In genomic region chr3:9137131-9137874, GRCm38 (mm10) we compare ENCODE assay signal across 14 mouse cellular contexts.
DNase-seq lines count a peak whose midpoint lies in the region; ATAC-seq lines count a peak whose summit lies in the region.
"Had no signal": no experiment of that assay in that cellular context is flagged by ENCODE, and none has a peak within 500 bp of the region (broad histone marks: within the 10 kb centered on the region; RNA-seq: fewer than 3 reads in every experiment).

No protein-coding gene starts in this region.

- peaks cover 3% of the 10 kb centered on the region; the same call in 1 of the 2 replicates for H3K4me1 ChIP-seq in forebrain, embryonic 12.5 days
- no peaks in the 10 kb centered on the region for H3K4me1 ChIP-seq in hindbrain, embryonic 14.5 days (replicated peaks; ENCODE audit: control insufficient read depth, insufficient read depth, low read length)
- H3K4me1 ChIP-seq: embryonic facial prominence, embryonic 13.5 days; liver, embryonic 15.5 days had no signal

- no peak overlapping the region for H3K27ac ChIP-seq in forebrain, embryonic 12.5 days
- no peak overlapping the region for H3K27ac ChIP-seq in hindbrain, embryonic 14.5 days
- H3K27ac ChIP-seq: embryonic facial prominence, embryonic 13.5 days; liver, embryonic 15.5 days had no signal

- H3K4me2 ChIP-seq in forebrain, embryonic 12.5 days: no peak overlapping the region
- H3K4me2 ChIP-seq in hindbrain, embryonic 14.5 days (replicated peaks): no peak overlapping the region
- H3K4me2 ChIP-seq: embryonic facial prominence, embryonic 13.5 days; liver, embryonic 15.5 days had no signal

- peak; percentile 17 for DNase-seq in layer of hippocampus, adult 11-12 months (ENCODE audit: low spot score)
- no peak for DNase-seq in layer of hippocampus, adult 9-10 months (ENCODE audit: low spot score)
- DNase-seq in hindbrain, embryonic 14.5 days (ENCODE audit: low spot score): peak; percentile 36
- DNase-seq in layer of hippocampus, postnatal 36 days: peak; percentile 14 to 20
- DNase-seq in gastrocnemius, adult 18-20 months (ENCODE audit: low spot score): no peak
- no peak for DNase-seq in ovary, adult 18-20 months (ENCODE audit: low spot score)
- DNase-seq: adrenal gland, postnatal 10 days; heart, postnatal 14 days; lung, postnatal 4 days; midbrain, embryonic 14.5 days had no signal

- H3K27me3 ChIP-seq in forebrain, embryonic 12.5 days: no peaks in the 10 kb centered on the region
- no peaks in the 10 kb centered on the region for H3K27me3 ChIP-seq in hindbrain, embryonic 14.5 days (ENCODE audit: control insufficient read depth, insufficient read depth, low read length)
- H3K27me3 ChIP-seq: embryonic facial prominence, embryonic 13.5 days; liver, embryonic 15.5 days had no signal

- WGBS in forebrain, embryonic 12.5 days: 72% methylated on average over 22 of the region's 22 CpGs
- 80% methylated on average over 22 of the region's 22 CpGs for whole genome bisulfite sequencing in hindbrain, embryonic 14.5 days

- H3K4me3 ChIP-seq in forebrain, embryonic 12.5 days (replicated peaks): no peak overlapping the region
- H3K4me3 ChIP-seq in hindbrain, embryonic 14.5 days (replicated peaks; ENCODE audit: low read length): no peak overlapping the region
- H3K4me3 ChIP-seq: embryonic facial prominence, embryonic 13.5 days; liver, embryonic 15.5 days had no signal

- peak; percentile 81 for ATAC-seq in forebrain, embryonic 12.5 days (ENCODE audit: low FRiP score)
- peak; percentile 46; the same call in 1 of the 2 replicates for ATAC-seq in hindbrain, embryonic 14.5 days (ENCODE audit: low FRiP score)
- ATAC-seq: Patski had no signal

- H3K9ac ChIP-seq in forebrain, embryonic 12.5 days: no peak overlapping the region
- no peak overlapping the region for H3K9ac ChIP-seq in hindbrain, embryonic 14.5 days
- H3K9ac ChIP-seq: embryonic facial prominence, embryonic 13.5 days; liver, embryonic 15.5 days had no signal

- no peaks in the 10 kb centered on the region for H3K36me3 ChIP-seq in forebrain, embryonic 12.5 days (replicated peaks)
- H3K36me3 ChIP-seq in hindbrain, embryonic 14.5 days (replicated peaks; ENCODE audit: control insufficient read depth, insufficient read depth): no peaks in the 10 kb centered on the region
- H3K36me3 ChIP-seq: embryonic facial prominence, embryonic 13.5 days; liver, embryonic 15.5 days had no signal

- no peaks in the 10 kb centered on the region for H3K9me3 ChIP-seq in forebrain, embryonic 12.5 days
- no peaks in the 10 kb centered on the region for H3K9me3 ChIP-seq in hindbrain, embryonic 14.5 days (ENCODE audit: control insufficient read depth, low read length)
- H3K9me3 ChIP-seq: embryonic facial prominence, embryonic 13.5 days; liver, embryonic 15.5 days had no signal

Comparison
In these comparisons a context has a peak if more than half of its experiments do, and no peak if none do; other contexts are left out.
1. DNase-seq: peak in layer of hippocampus, adult 11-12 months (single experiment), hindbrain, embryonic 14.5 days (single experiment) and layer of hippocampus, postnatal 36 days (2 of 2); none in layer of hippocampus, adult 9-10 months (single experiment), gastrocnemius, adult 18-20 months (single experiment) and ovary, adult 18-20 months (single experiment).